Mouse (Mus musculus) CH12.LX (cell line): ENCODE data around the gene Col7a1. TPM values are rescaled to one million over a fixed set of nuclear protein-coding genes. Genes with fewer than 3 reads are reported as not detected.

Source experiments
- DNase-seq: peaks from one replicate; pipeline ENCODE4 v3.0.0-alpha.2; 2013; ENCODE audit errors: extremely low read depth
- H3K27ac ChIP-seq: 2 replicates; pipeline ENCODE4 v1.5.1; 2012; ENCODE audit warnings: low read depth, mild to moderate bottlenecking, control low read depth, moderate library complexity; ENCODE audit not compliant: insufficient read depth
- H3K27me3 ChIP-seq: replicated peaks from 2 replicates; pipeline ENCODE3; 2012; ENCODE audit warnings: inconsistent platforms
- H3K36me3 ChIP-seq, 2 experiments: replicated peaks in 1 of 2; 2 replicates each; pipeline versions ENCODE3 to v1.6.1; 2012; ENCODE audit warnings: inconsistent platforms in 1 of 2, low read length in 1 of 2, mild to moderate bottlenecking in 1 of 2, mixed read lengths in 1 of 2, moderate library complexity in 1 of 2; ENCODE audit not compliant: control insufficient read depth in 1 of 2, insufficient read depth in 1 of 2
- H3K4me1 ChIP-seq, 2 experiments: 2 replicates each; pipeline ENCODE4 v1.6.1; 2012; ENCODE audit warnings: inconsistent platforms in 1 of 2, moderate library complexity in 1 of 2; ENCODE audit not compliant: insufficient read depth in 2 of 2, control insufficient read depth in 1 of 2
- H3K4me2 ChIP-seq: 2 replicates; pipeline ENCODE4 v1.6.1; 2012; ENCODE audit warnings: low read depth, mild to moderate bottlenecking, control low read depth; ENCODE audit not compliant: poor library complexity, insufficient read depth, severe bottlenecking
- H3K4me3 ChIP-seq, 3 experiments: fragments of 150-350 bp in 1 of 3; sonication (generic) in 1 of 3; replicated peaks in 1 of 3; 2 replicates each; pipeline versions ENCODE3 to v1.5.1; 2011 to 2012; ENCODE audit warnings: low read depth in 2 of 3, low read length in 2 of 3, mild to moderate bottlenecking in 2 of 3, moderate library complexity in 2 of 3, control low read depth in 1 of 3, improper control_type of control experiment in 1 of 3, inconsistent platforms in 1 of 3, mixed read lengths in 1 of 3; ENCODE audit not compliant: poor library complexity in 1 of 3
- H3K79me2 ChIP-seq: replicated peaks from 2 replicates; pipeline ENCODE4 v1.6.1; 2012; ENCODE audit warnings: mild to moderate bottlenecking, moderate library complexity; ENCODE audit not compliant: control insufficient read depth, poor library complexity, insufficient read depth, severe bottlenecking; ENCODE audit errors: extremely low read depth
- H3K9ac ChIP-seq: 2 replicates; pipeline ENCODE4 v1.6.1; 2012; ENCODE audit warnings: low read depth, mild to moderate bottlenecking, control low read depth, moderate library complexity; ENCODE audit not compliant: insufficient read depth
- H3K9me3 ChIP-seq: replicated peaks from 2 replicates; pipeline ENCODE3; 2012; ENCODE audit warnings: low read length, inconsistent platforms, mixed read lengths
- BHLHE40 ChIP-seq: IDR thresholded peaks from 2 replicates; pipeline ENCODE4 v1.6.1; 2011; ENCODE audit warnings: mild to moderate bottlenecking, low read depth, low read length, improper control_type of control experiment
- CHD1 ChIP-seq: IDR thresholded peaks from 2 replicates; pipeline ENCODE4 v1.6.1; 2012; ENCODE audit warnings: low read depth, low read length, improper control_type of control experiment, inconsistent platforms
- CHD2 ChIP-seq: IDR thresholded peaks from 2 replicates; pipeline ENCODE4 v1.6.1; 2011; ENCODE audit warnings: low read length, improper control_type of control experiment
- CTCF ChIP-seq, 2 experiments: IDR thresholded peaks in 1 of 2; conservative IDR thresholded peaks in 1 of 2; 2 replicates each; pipeline ENCODE4 v1.5.1; 2011 to 2012; ENCODE audit warnings: low read depth in 2 of 2, low read length in 2 of 2, improper control_type of control experiment in 1 of 2, inconsistent platforms in 1 of 2, mild to moderate bottlenecking in 1 of 2, moderate library complexity in 1 of 2
- E2F4 ChIP-seq: IDR thresholded peaks from 2 replicates; pipeline ENCODE4 v1.6.1; 2011; ENCODE audit warnings: low read depth, low read length, improper control_type of control experiment; ENCODE audit not compliant: insufficient replicate concordance
- ELF1 ChIP-seq: IDR thresholded peaks from 2 replicates; pipeline ENCODE4 v1.6.1; 2014; ENCODE audit warnings: low read depth, mild to moderate bottlenecking, inconsistent platforms, low read length, improper control_type of control experiment
- EP300 ChIP-seq: IDR thresholded peaks from 2 replicates; pipeline ENCODE4 v1.6.1; 2011; ENCODE audit warnings: low read length, improper control_type of control experiment
- ETS1 ChIP-seq: conservative IDR thresholded peaks from 2 replicates; pipeline ENCODE4 v1.6.1; 2012; ENCODE audit warnings: low read depth, mild to moderate bottlenecking, inconsistent platforms, low read length, improper control_type of control experiment, moderate library complexity
- GABPA ChIP-seq: IDR thresholded peaks from 2 replicates; pipeline ENCODE4 v1.6.1; 2012; ENCODE audit warnings: low read depth, low read length, improper control_type of control experiment, inconsistent platforms; ENCODE audit not compliant: insufficient replicate concordance
- HCFC1 ChIP-seq: IDR thresholded peaks from 2 replicates; pipeline ENCODE4 v1.6.1; 2012; ENCODE audit warnings: low read depth, mild to moderate bottlenecking, inconsistent platforms, low read length, improper control_type of control experiment
- IRF4 ChIP-seq: IDR thresholded peaks from 2 replicates; pipeline ENCODE4 v1.6.1; 2014; ENCODE audit warnings: low read depth, mild to moderate bottlenecking, inconsistent platforms, low read length, improper control_type of control experiment
- JUN ChIP-seq: IDR thresholded peaks from 2 replicates; pipeline ENCODE4 v1.6.1; 2011; ENCODE audit warnings: low read depth, mild to moderate bottlenecking, low read length, improper control_type of control experiment, moderate library complexity; ENCODE audit not compliant: insufficient read depth
- JUND ChIP-seq: conservative IDR thresholded peaks from 2 replicates; pipeline ENCODE4 v1.6.1; 2011; ENCODE audit warnings: low read depth, low read length, improper control_type of control experiment
- KAT2A ChIP-seq: IDR thresholded peaks from 2 replicates; pipeline ENCODE4 v1.6.1; 2012; ENCODE audit warnings: low read length, improper control_type of control experiment, inconsistent platforms; ENCODE audit not compliant: insufficient replicate concordance
- MAFK ChIP-seq: IDR thresholded peaks from 2 replicates; pipeline ENCODE4 v1.6.1; 2011; ENCODE audit warnings: low read length, improper control_type of control experiment; ENCODE audit not compliant: insufficient replicate concordance
- MAX ChIP-seq: IDR thresholded peaks from 2 replicates; pipeline ENCODE4 v1.6.1; 2011; ENCODE audit warnings: low read length, improper control_type of control experiment
- MAZ ChIP-seq: IDR thresholded peaks from 2 replicates; pipeline ENCODE4 v1.6.1; 2012; ENCODE audit warnings: low read depth, mild to moderate bottlenecking, inconsistent platforms, low read length, improper control_type of control experiment, moderate library complexity
- MEF2A ChIP-seq: IDR thresholded peaks from 2 replicates; pipeline ENCODE4 v1.6.1; 2014; ENCODE audit warnings: low read depth, mild to moderate bottlenecking, inconsistent platforms, low read length, improper control_type of control experiment, borderline replicate concordance
- MXI1 ChIP-seq: IDR thresholded peaks from 2 replicates; pipeline ENCODE4 v1.6.1; 2011; ENCODE audit warnings: mild to moderate bottlenecking, low read depth, low read length, improper control_type of control experiment
- MYC ChIP-seq: IDR thresholded peaks from 2 replicates; pipeline ENCODE4 v1.6.1; 2011; ENCODE audit warnings: low read depth, mild to moderate bottlenecking, improper control_type of control experiment, low read length
- NELFE ChIP-seq: IDR thresholded peaks from 2 replicates; pipeline ENCODE4 v1.6.1; 2011; ENCODE audit warnings: low read depth, low read length, improper control_type of control experiment
- NRF1 ChIP-seq: IDR thresholded peaks from 2 replicates; pipeline ENCODE4 v1.6.1; 2014; ENCODE audit warnings: low read depth, mild to moderate bottlenecking, inconsistent platforms, low read length, improper control_type of control experiment, moderate library complexity
- PAX5 ChIP-seq: IDR thresholded peaks from 2 replicates; pipeline ENCODE4 v1.6.1; 2012; ENCODE audit warnings: low read length, inconsistent platforms, mixed read lengths
- POLR2A ChIP-seq: IDR thresholded peaks from 2 replicates; pipeline ENCODE4 v1.6.1; 2011; ENCODE audit warnings: low read depth, mild to moderate bottlenecking, improper control_type of control experiment, low read length
- POLR2AphosphoS2 ChIP-seq: IDR thresholded peaks from 2 replicates; pipeline ENCODE4 v1.6.1; 2011; ENCODE audit warnings: low read depth, low read length, improper control_type of control experiment
- RAD21 ChIP-seq: IDR thresholded peaks from 2 replicates; pipeline ENCODE4 v1.6.1; 2011; ENCODE audit warnings: low read depth, mild to moderate bottlenecking, low read length, improper control_type of control experiment, moderate library complexity
- RCOR1 ChIP-seq: conservative IDR thresholded peaks from 2 replicates; pipeline ENCODE4 v1.6.1; 2012; ENCODE audit warnings: low read depth, mild to moderate bottlenecking, inconsistent platforms, low read length, improper control_type of control experiment
- SIN3A ChIP-seq: IDR thresholded peaks from 2 replicates; pipeline ENCODE4 v1.6.1; 2012; ENCODE audit warnings: low read length, improper control_type of control experiment, inconsistent platforms
- SMC3 ChIP-seq: IDR thresholded peaks from 2 replicates; pipeline ENCODE4 v1.6.1; 2011; ENCODE audit warnings: low read depth, low read length, improper control_type of control experiment
- TBP ChIP-seq: conservative IDR thresholded peaks from 2 replicates; pipeline ENCODE4 v1.6.1; 2011; ENCODE audit warnings: low read depth, low read length, improper control_type of control experiment
- TCF12 ChIP-seq: IDR thresholded peaks from 2 replicates; pipeline ENCODE4 v1.6.1; 2014; ENCODE audit warnings: low read depth, mild to moderate bottlenecking, inconsistent platforms, low read length, improper control_type of control experiment
- UBTF ChIP-seq: IDR thresholded peaks from 2 replicates; pipeline ENCODE4 v1.6.1; 2012; ENCODE audit warnings: low read depth, mild to moderate bottlenecking, inconsistent platforms, low read length, improper control_type of control experiment, moderate library complexity
- USF1 ChIP-seq: IDR thresholded peaks from 2 replicates; pipeline ENCODE4 v1.6.1; 2014; ENCODE audit warnings: low read depth, mild to moderate bottlenecking, inconsistent platforms, low read length, improper control_type of control experiment
- USF2 ChIP-seq: conservative IDR thresholded peaks from 2 replicates; pipeline ENCODE4 v1.6.1; 2011; ENCODE audit warnings: low read depth, low read length, improper control_type of control experiment
- ZC3H11A ChIP-seq: IDR thresholded peaks from 2 replicates; pipeline ENCODE4 v1.6.1; 2012; ENCODE audit warnings: low read depth, mild to moderate bottlenecking, inconsistent platforms, low read length, improper control_type of control experiment
- ZKSCAN1 ChIP-seq: IDR thresholded peaks from 2 replicates; pipeline ENCODE4 v1.6.1; 2012; ENCODE audit warnings: low read depth, inconsistent platforms, low read length, improper control_type of control experiment, borderline replicate concordance
- ZMIZ1 ChIP-seq: IDR thresholded peaks from 2 replicates; pipeline ENCODE4 v1.6.1; 2012; ENCODE audit warnings: low read depth, mild to moderate bottlenecking, inconsistent platforms, low read length, improper control_type of control experiment
- ZNF384 ChIP-seq: IDR thresholded peaks from 2 replicates; pipeline ENCODE4 v1.6.1; 2012; ENCODE audit warnings: low read depth, low read length, improper control_type of control experiment, inconsistent platforms
- dilution Hi-C: fragments of 300-500 bp; cut with MboI; formaldehyde crosslinking; loops from 2 replicates; pipeline ENCODE4 v1.14.3; 2020; ENCODE audit warnings: low sequenced_read_pairs; ENCODE audit not compliant: extremely low pct_unique_long_range_greater_than_20kb, extremely low pct_ligation_motif_present
- in situ Hi-C: fragments of 300-500 bp; cut with MboI; formaldehyde crosslinking; loops from 3 replicates; pipeline ENCODE4 v1.14.3; 2019; ENCODE audit warnings: low sequenced_read_pairs, low pct_ligation_motif_present, low pct_unique_long_range_greater_than_20kb, mixed read lengths
- polyA plus RNA-seq: library from polyadenylated mRNA; unstranded; fragments of >175 nt; gene quantifications from 2 replicates; pipeline ENCODE4 v1.2.1, GENCODE M21; 2012; ENCODE audit warnings: low read depth; ENCODE audit not compliant: insufficient read length
- total RNA-seq, 2 experiments: library from RNA; depleted of rRNA; stranded (reverse); fragments of 300-350 nt in 1 of 2; fragments of >200 nt in 1 of 2; gene quantifications; 2 replicates each; pipeline ENCODE4 v1.2.3; 2012 to 2014

Col7a1 gene
- total and polyA plus RNA-seq, 3 experiments: 0.31 to 2.0 (median 0.98) TPM

GRCm38 (mm10) chr9:108991428-108992084, 38.2 kb downstream of the Col7a1 start, which contains the start of gene Pfkfb4:
TSS of gene Pfkfb4 (plus strand) at chr9:108991778.
- Histone ChIP-seq H3K4me3 (peak within 1 kb of the TSS; percentile 60 to 77 (median 61)), H3K79me2 (no peaks in the 10 kb centered on the region), H3K36me3 (no peaks in the 10 kb centered on the region), H3K27ac (peak within 1 kb of the TSS; percentile 67), H3K4me1 (peaks cover 19 to 60% of the 10 kb centered on the region in 2 experiments), H3K9ac (peak within 1 kb of the TSS; percentile 86), H3K9me3 (no peaks in the 10 kb centered on the region), H3K27me3 (no peaks in the 10 kb centered on the region), H3K4me2 (peak within 1 kb of the TSS; percentile 99)
- peak; percentile 100 for DNase-seq
- TF ChIP-seq POLR2A (peak; percentile 96), NELFE (peak; percentile 97), ZMIZ1 (peak; percentile 94), BHLHE40 (peak; percentile 26; the same call in 1 of the 2 replicates), MEF2A (peak; percentile 75; the same call in 1 of the 2 replicates), SMC3 (no peak), TCF12 (peak; percentile 90), IRF4 (peak; percentile 51), RCOR1 (no peak), HCFC1 (peak; percentile 66), USF2 (no peak), MAFK (no peak), ZC3H11A (no peak), RAD21 (no peak), NRF1 (peak; percentile 85), JUND (no peak), PAX5 (no peak), ZNF384 (no peak), ETS1 (peak; percentile 44; the same call in 1 of the 2 replicates), UBTF (no peak), ELF1 (peak; percentile 55), GABPA (no peak), MAX (peak; percentile 83), CHD2 (no peak), MXI1 (peak; percentile 65; the same call in 1 of the 2 replicates), JUN (no peak), ZKSCAN1 (no peak), MYC (peak; percentile 78), POLR2AphosphoS2 (peak; percentile 78; the same call in 1 of the 2 replicates), SIN3A (peak; percentile 68), KAT2A (0 out of 2 replicates have a peak, but pooled peaks have one; percentile 60), CHD1 (no peak), USF1 (no peak), MAZ (peak; percentile 62), E2F4 (0 out of 2 replicates have a peak, but pooled peaks have one; percentile 69), CTCF (conservative IDR thresholded peaks at IDR 0.05 in 1 of 2, IDR thresholded peaks at IDR 0.05 in 1 of 2; ENCODE audit: low read depth in 2 of 2, low read length in 2 of 2) (no peak), EP300 (peak; percentile 48; the same call in 1 of the 2 replicates), TBP (peak; percentile 86; the same call in 1 of the 2 replicates)
- in situ Hi-C loops (no loop called here), dilution Hi-C loops (no loop called here)
